Mouse (Mus musculus) gastrocnemius, adult 8-10 months (tissue): ENCODE results near the gene Zcchc24. TPM values are rescaled to one million over a fixed set of nuclear protein-coding genes. Genes with fewer than 3 reads are reported as not detected.
"Not testable (repeated sequence)": the region's sequence is repeated elsewhere in the genome, so short reads cannot be mapped to it uniquely, and the experiment has no call there.

ENCODE experiments used
- DNase-seq, 2 experiments: peaks; one replicate each; pipeline ENCODE4 v3.0.0; 2022; ENCODE audit warnings: low spot score in 2 of 2
- total RNA-seq, 4 experiments: library from RNA; stranded (reverse); gene quantifications; 2 replicates each; pipeline ENCODE4 v1.2.4; 2022

Gene Zcchc24
- 10 to 100 TPM; 54.4 to 82.7 (median 64.0) TPM for total RNA-seq

DNA sequence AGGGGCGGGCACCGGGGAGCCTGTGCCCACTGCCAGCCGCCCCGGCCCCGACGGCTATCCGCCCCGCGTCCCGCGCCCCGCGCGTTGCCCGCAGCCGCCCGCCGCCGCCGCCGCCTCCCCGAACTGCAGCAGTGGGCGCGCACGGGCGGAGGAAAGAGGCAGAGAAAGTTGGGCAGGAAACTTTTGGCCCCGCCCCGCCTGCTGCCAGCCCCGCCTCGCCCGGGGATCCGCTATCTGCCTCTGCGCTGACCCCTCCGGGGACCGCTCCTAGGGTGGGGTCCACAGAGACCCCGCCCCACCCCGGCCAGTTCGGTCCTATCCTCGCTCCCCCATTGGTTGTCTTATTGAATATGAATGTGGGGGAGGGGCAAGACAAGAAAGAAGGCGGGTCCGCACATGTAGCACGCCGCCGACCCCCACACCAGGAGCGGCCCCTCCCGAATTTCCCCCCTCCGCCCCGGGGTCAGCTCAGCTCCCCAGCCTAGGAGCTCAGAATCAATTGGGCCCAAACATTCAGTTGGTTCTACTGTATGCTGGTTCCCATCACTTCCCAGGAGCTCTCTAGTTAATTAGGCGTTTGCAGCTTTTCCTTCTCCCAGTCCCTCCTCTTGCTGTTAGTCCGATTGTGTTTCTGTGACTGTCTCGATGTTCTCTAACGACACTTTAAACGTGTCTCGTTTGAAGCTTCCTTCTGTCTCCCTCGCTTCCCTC is at the start of gene Zcchc24:
Gene Zcchc24, minus strand, starts transcription at position 125 of the 711 bp plus-strand sequence.
- DNase-seq = peak; percentile 93 to 94

DNA sequence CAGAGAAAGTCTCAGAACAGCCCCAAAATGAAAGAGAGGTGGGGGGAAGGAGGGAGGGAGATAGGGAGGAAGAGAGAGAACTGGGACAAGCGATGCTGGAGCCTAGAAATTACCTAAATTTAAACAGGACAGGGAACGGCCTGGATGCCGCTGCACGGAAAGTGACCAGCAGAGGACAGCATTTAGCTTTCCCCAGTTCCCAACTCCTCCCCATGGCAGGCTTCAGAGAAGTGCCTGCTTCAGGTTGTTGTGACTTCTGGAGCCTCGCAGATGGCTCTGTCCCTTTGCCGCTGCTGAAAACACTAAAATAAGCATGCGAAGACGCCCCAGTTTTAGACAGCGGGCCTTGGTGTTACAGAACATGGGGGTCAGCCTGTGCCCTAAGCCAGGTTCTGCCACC is 47.6 kb upstream of the Zcchc24 start:
- DNase-seq = peak; percentile 48 to 49

GRCm38 (mm10) chr14:25814140-25814539 is 45.3 kb upstream of the Zcchc24 start:
- no peak for DNase-seq

GRCm38 (mm10) chr14:25811026-25811425 is 42.2 kb upstream of the Zcchc24 start:
- not testable (repeated sequence) for DNase-seq

- DNase-seq = no peak
Observed at GRCm38 (mm10) chr14:25806561-25806960, 37.7 kb upstream of the Zcchc24 start.

- peak; percentile 74 to 90 for DNase-seq
Observed at GRCm38 (mm10) chr14:25805871-25806270, 37.0 kb upstream of the Zcchc24 start.

DNA sequence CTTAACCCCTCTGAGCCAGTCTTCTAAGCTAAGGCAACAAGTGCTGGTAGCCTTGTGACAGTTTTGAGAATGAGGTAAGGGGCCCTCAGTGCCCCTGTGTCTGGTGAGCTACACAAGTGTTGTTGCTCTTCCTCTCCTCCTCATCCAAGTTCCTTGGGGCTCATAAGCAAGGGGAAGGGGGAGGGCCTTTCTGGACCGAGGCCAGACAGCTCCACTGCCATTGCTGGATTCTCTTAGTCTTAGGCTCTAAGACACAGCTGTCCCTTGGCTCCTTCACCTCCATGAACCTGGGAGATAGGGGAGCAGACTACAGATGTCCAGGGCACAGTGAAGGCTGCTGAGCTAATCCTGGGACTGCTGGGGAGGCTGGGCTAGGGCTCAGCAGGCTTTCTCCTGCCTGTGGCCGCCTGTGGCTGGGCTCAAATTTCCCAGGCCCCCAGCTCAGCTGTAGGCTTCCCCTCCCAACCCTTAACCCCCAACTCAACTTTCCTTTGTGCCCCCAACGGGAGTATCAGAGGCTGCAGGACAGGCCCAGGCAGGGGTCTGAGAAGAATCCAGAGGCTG is 34.5 kb upstream of the Zcchc24 start:
- no peak for DNase-seq

DNA sequence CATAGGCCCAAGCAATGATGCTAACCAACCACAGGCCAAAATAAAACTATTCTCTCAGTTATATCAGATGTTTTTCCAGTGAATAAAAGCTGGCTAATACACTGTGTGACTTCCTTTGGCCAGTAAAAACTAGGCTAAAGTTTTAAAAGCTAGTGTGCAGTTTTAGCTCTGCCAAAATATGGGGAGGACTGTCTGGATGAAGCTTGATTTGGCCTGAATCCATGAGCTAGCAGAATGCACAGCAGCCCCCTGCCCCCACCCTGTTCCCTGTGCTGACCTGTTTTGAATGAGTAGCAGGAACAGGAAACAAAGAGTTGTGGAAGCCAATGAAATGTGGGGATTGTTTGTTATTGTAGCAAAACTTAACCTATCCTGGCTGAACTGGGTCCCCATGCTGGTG is 33.7 kb upstream of the Zcchc24 start:
- no peak for DNase-seq

DNA sequence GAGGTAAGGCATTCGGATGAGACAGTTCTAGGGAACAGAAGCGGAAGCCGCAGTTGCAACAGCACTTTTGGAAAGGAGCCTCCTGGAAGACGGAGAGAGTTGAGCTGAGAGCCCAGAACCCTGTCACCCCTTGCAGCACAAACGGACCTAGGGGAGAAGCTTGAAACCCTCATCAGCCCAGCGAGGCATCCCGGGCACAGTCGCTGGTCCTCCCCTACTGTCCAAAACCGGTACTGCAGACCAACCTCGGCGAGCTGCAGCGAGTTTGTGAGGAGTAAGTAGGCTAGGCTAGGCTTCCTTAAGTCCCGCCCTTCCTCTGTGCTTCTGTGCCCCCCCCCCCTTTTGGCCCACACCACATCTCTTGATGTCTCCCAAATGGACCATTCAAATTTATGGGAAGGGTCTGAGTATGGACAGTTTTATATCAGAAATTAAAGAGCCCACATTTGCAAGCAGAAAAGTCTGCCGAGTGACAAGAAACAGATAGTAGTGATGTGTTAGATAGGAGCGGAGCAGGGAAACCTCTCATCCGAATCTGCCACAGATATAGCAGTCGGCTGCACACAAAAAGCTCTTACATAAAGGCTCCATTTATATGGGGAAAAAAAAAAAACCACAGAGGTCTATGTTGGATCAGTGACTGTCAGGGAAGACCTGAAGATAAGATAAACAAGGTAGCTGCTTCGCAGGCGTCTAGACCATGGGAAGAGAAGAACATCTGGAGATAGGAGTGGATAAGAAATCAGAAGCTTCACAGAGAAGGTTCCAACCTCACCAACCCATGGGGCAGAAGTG is 31.5 kb upstream of the Zcchc24 start:
- peak; percentile 83 to 86 for DNase-seq

- DNase-seq = no peak
Observed at GRCm38 (mm10) chr14:25796619-25797018, 27.8 kb upstream of the Zcchc24 start.

- DNase-seq = peak; percentile 68 to 83
Observed at GRCm38 (mm10) chr14:25795561-25796174, 26.8 kb upstream of the Zcchc24 start.

DNA sequence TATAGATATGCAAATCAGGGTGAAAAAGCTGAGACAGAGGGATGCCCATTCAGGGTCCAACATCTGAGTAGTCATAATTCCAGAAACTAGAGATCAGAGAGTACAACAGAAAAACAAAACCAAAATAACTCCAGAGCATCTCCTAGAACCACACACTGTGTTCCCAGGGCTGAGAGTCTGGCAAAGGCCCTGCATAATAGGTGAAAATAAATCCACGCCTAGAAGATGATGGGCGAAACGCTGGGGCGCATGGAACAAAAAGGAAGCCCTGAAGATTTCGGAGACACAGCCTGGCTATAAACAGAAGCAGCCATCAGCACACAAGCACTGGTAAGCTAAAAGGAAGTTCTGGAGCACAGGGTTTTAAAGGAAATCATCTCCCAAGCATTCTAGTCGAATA is 26.2 kb upstream of the Zcchc24 start:
- DNase-seq = no peak

DNA sequence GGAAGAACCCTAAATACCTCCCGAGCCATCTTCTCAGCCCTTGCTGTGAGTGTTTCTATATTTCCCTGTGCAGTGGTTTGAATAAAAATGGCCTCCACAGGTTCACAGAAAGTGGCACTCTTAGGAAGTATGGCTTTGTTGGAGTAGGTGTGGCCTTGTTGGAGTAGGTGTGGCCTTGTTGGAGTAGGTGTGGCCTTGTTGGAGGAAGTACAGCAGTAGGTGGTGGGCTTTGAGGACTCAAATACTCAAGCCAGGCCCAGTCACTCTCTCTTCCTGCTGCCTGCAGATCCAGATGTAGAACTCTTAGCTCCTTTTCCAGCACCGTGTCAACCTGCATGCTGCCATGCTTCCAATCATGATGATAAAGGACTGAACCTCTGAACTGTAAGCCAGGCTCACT is 25.5 kb upstream of the Zcchc24 start:
- no peak for DNase-seq

GRCm38 (mm10) chr14:25790768-25791302 is 22.0 kb upstream of the Zcchc24 start:
- DNase-seq = no peak

DNA sequence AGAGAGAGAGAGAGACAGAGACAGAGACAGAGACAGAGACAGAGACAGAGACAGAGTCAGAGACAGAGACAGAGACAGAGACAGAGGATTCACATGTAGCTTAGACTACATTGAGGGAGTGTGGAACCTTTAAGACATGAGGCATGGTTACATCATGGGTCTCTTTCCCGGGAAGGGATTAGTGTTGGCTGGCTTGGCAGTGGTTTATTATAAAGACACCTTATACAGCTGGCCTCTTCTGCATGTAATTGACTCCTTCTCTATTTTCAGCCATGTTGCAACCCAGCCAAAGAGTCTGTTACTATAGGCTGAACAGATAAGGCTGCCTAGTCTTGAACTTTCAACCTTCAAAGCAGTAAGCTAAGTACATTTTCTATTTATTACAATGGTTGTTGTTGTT is 21.1 kb upstream of the Zcchc24 start:
- DNase-seq = no peak

- DNase-seq = no peak
Observed at GRCm38 (mm10) chr14:25789207-25789606, 20.4 kb upstream of the Zcchc24 start.

- no peak for DNase-seq
Observed at GRCm38 (mm10) chr14:25788201-25788600, 19.4 kb upstream of the Zcchc24 start.

- no peak for DNase-seq
Observed at GRCm38 (mm10) chr14:25787387-25787910, 18.6 kb upstream of the Zcchc24 start.

DNA sequence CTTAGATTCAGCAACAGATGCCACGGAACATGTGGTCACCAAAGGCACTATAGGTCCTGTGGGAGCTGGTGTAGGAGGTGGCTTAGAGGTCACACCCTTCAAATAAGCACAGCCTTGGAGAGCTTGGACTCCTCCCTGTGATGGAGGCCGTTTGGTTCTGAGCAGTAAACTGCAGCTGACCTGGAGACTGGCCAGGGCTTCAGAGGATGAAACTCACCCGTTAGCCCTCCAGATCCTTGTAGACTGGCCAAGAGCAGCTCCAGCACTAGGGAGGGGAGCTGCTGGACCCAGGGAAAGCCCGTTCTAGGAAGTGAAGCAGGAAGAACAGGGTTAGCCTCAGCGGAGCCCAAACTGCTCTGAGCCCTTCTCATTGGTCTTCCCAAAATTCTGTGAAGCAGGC is 18.1 kb upstream of the Zcchc24 start:
- peak; percentile 72 to 83 for DNase-seq

- no peak for DNase-seq
Observed at GRCm38 (mm10) chr14:25785210-25785609, 16.4 kb upstream of the Zcchc24 start.

GRCm38 (mm10) chr14:25783220-25783619 is 14.4 kb upstream of the Zcchc24 start:
- DNase-seq = no peak
